Mouse (Mus musculus): ENCODE results near the gene Gm3269.
"Not testable (repeated sequence)": the region's sequence is repeated elsewhere in the genome, so short reads cannot be mapped to it uniquely, and the experiment has no call there.

Gene Gm3269

DNA sequence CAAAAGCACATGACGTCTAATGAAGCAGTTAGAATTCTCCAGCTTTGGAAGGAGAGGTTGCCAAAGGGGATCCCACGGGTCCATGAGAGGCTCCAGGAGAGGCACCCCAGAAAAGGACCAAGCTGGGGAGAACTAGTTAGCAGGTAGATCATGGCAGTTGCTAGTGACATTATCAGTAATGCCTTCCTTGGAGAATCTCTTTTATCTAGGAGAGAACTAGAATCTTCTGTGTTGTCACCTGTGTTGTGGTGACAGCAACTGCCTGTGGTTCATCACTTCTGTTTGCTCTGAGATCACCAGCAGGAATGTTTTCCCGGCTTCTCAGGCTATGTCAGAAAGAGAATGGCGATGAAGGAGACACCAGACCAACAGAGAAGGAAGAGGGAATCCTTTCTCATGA lies at the start of gene Gm3269:
Gene Gm3269 (plus strand): TSS at position 301 of the 400 bp plus-strand sequence.
- not testable (repeated sequence) for DNase-seq

DNA sequence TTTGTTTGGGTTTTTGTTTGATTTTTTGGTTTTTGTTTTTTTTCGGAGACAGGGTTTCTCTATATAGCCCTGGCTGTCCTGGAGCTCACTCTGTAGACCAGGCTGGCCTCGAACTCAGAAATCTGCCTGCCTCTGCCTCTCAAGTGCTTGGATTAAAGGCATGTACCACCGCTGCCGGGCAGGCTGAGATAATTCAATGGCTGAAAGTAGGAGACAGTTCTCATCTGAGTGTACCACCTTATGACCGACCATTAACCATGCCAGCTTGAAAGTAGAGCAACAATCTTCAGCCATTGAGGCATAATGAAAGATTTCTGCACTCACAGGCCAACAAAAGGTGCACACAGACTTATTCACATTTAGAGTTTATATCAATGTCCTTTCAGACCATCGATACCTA lies 31.5 kb upstream of the Gm3269 start:
- DNase-seq = not testable (repeated sequence)

DNA sequence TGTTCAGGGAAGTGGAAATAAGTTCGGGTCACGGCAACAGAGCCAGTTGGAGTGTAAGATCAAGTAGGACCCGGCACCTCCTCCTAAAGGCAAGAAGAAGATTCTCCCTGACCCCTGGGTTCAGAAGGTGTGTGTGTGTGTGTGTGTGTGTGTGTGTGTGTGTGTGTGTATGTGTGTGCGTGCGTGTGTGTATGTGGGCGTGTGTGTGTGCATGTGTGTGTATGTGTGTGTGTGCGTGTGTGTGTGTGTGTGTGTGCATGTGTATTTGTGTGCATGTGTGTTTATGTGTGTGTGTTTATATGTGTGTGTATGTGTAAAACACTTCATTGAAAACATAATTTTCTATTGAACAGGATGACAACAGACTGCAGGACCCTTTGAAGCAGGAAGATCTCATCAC lies 16.0 kb upstream of the Gm3269 start:
- DNase-seq = not testable (repeated sequence)

DNA sequence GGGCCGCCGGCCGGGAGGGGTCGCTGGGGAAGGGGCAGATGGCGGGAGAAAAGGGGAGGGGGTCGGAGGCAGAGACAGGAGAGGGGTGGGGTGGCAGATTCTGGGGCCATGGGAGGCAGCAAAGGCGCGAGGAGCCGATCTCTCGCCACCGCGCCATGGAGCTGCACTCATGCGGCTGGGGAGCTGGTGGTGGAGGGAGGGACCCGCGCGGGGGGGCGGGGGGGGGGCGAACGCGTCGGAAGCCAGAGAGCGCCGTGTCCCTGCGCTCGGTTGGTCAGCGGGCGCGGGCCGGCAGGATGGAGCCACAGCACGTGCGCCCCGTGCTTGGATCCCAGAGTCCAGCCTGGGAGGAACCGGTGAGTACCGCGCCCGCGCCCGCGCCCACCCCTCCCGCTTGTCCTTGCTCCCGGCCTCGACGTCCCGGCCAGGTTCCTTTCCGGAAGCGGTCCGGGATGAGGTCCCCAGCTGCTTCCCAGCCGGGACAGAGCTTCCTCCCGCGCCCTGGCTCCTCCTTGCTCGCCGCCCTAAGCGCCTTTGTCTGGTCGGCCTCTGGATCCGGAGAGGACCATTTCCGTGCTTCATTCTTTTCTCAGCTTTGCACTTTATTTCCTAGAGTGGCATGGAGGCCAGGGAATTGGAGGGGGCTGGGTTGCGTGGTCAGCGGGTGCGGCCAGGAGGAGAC lies 17.5 kb downstream of the Gm3269 start, which contains the start of gene Gm3264:
Gene Gm3264 (plus strand): TSS at position 278 of the 682 bp plus-strand sequence.
- DNase-seq = peak; percentile 0

DNA sequence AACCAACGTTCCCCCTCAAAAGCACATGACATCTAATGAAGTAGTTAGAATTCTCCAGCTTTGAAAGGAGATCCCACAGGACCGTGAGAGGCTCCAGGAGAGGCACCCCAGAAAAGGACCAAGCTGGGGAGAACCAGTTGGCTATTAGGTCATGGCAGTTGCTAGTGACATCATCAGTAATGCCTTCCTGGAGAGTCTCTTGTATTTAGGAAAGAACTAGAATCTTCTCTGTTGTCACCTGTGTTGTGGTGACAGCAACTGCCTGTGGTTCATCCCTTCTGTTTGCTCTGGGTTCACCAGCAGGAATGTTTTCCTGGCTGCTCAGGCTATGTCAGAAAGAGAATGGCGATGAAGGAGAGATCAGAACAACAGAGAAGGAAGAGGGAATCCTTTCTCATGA lies 54.2 kb downstream of the Gm3269 start, which contains the start of gene Gm3278:
Gene Gm3278 (plus strand): TSS at position 301 of the 400 bp plus-strand sequence.
- not testable (repeated sequence) for DNase-seq
